Mouse (Mus musculus) MEL (cell line): Measurements from ENCODE around the gene Zg16. TPM values are rescaled to one million over a fixed set of nuclear protein-coding genes. Genes with fewer than 3 reads are reported as not detected.
A peak's percentile ranks its signal among the peaks of the same experiment; 100 is the strongest.

Experiments
- DNase-seq: peaks from one replicate; pipeline ENCODE4 v3.0.0; 2011; ENCODE audit warnings: low read depth, low spot score
- H3K27ac ChIP-seq: 2 replicates; pipeline ENCODE4 v1.5.1; 2012; ENCODE audit warnings: low read depth, mild to moderate bottlenecking, control low read depth, low read length, moderate library complexity; ENCODE audit not compliant: control insufficient read depth
- H3K27me3 ChIP-seq, 2 experiments: fragments of 150-350 bp in 1 of 2; sonication (generic) in 1 of 2; 2 replicates each; pipeline ENCODE4 v1.6.1; 2012; ENCODE audit warnings: low read length in 2 of 2, mild to moderate bottlenecking in 2 of 2, improper control_type of control experiment in 1 of 2, moderate library complexity in 1 of 2; ENCODE audit not compliant: insufficient read depth in 2 of 2, control insufficient read depth in 1 of 2
- H3K36me3 ChIP-seq, 2 experiments: 2 replicates each; pipeline ENCODE4 v1.6.1; 2012 to 2014; ENCODE audit warnings: low read length in 2 of 2, improper control_type of control experiment in 1 of 2, inconsistent platforms in 1 of 2, mild to moderate bottlenecking in 1 of 2; ENCODE audit not compliant: insufficient read depth in 2 of 2, control insufficient read depth in 1 of 2
- H3K4me1 ChIP-seq, 2 experiments: fragments of 150-350 bp in 1 of 2; sonication (generic) in 1 of 2; 2 replicates each; pipeline ENCODE4 v1.6.1; 2012; ENCODE audit warnings: low read length in 2 of 2, improper control_type of control experiment in 1 of 2, mild to moderate bottlenecking in 1 of 2; ENCODE audit not compliant: insufficient read depth in 2 of 2, control insufficient read depth in 1 of 2
- H3K4me3 ChIP-seq, 2 experiments: fragments of 150-350 bp in 1 of 2; sonication (generic) in 1 of 2; 2 replicates each; pipeline ENCODE4 v1.5.1; 2012; ENCODE audit warnings: low read depth in 2 of 2, low read length in 2 of 2, mild to moderate bottlenecking in 2 of 2, moderate library complexity in 2 of 2, control low read depth in 1 of 2, improper control_type of control experiment in 1 of 2; ENCODE audit not compliant: control insufficient read depth in 1 of 2, insufficient read depth in 1 of 2
- H3K79me2 ChIP-seq: 2 replicates; pipeline ENCODE4 v1.6.1; 2012; ENCODE audit warnings: mild to moderate bottlenecking, low read length, moderate library complexity; ENCODE audit not compliant: control insufficient read depth, poor library complexity, insufficient read depth
- H3K9ac ChIP-seq: 2 replicates; pipeline ENCODE4 v1.6.1; 2012; ENCODE audit warnings: low read depth, mild to moderate bottlenecking, control low read depth, low read length, moderate library complexity; ENCODE audit not compliant: control insufficient read depth, poor library complexity, severe bottlenecking
- H3K9me3 ChIP-seq: fragments of 150-350 bp; sonication (generic); replicated peaks from 2 replicates; pipeline ENCODE4 v1.6.1; 2012; ENCODE audit warnings: mild to moderate bottlenecking, low read length, improper control_type of control experiment, moderate library complexity; ENCODE audit not compliant: insufficient read depth
- CTCF ChIP-seq, 3 experiments: IDR thresholded peaks in 2 of 3; conservative IDR thresholded peaks in 1 of 3; 2 replicates each; pipeline ENCODE4 v1.5.1; 2011 to 2012; ENCODE audit warnings: low read length in 3 of 3, low read depth in 2 of 3, mild to moderate bottlenecking in 2 of 3, improper control_type of control experiment in 1 of 3, inconsistent platforms in 1 of 3, mixed read lengths in 1 of 3, moderate library complexity in 1 of 3; ENCODE audit not compliant: control insufficient read depth in 1 of 3, insufficient read depth in 1 of 3, poor library complexity in 1 of 3, severe bottlenecking in 1 of 3
- E2F4 ChIP-seq: IDR thresholded peaks from 2 replicates; pipeline ENCODE4 v1.6.1; 2011; ENCODE audit warnings: low read depth, low read length, improper control_type of control experiment, borderline replicate concordance
- HCFC1 ChIP-seq: IDR thresholded peaks from 2 replicates; pipeline ENCODE4 v1.6.1; 2012; ENCODE audit warnings: low read depth, mild to moderate bottlenecking, inconsistent platforms, low read length, improper control_type of control experiment, moderate library complexity
- JUND ChIP-seq: IDR thresholded peaks from 2 replicates; pipeline ENCODE4 v1.6.1; 2011; ENCODE audit warnings: low read depth, mild to moderate bottlenecking, improper control_type of control experiment, low read length
- NELFE ChIP-seq: IDR thresholded peaks from 2 replicates; pipeline ENCODE4 v1.6.1; 2011; ENCODE audit warnings: low read depth, low read length, improper control_type of control experiment
- NRF1 ChIP-seq: IDR thresholded peaks from 2 replicates; pipeline ENCODE4 v1.6.1; 2014; ENCODE audit warnings: low read depth, mild to moderate bottlenecking, inconsistent platforms, low read length, improper control_type of control experiment, moderate library complexity; ENCODE audit not compliant: poor library complexity, insufficient read depth, severe bottlenecking
- POLR2AphosphoS2 ChIP-seq: IDR thresholded peaks from 2 replicates; pipeline ENCODE4 v1.6.1; 2011; ENCODE audit warnings: low read length, improper control_type of control experiment
- POLR2AphosphoS5 ChIP-seq: IDR thresholded peaks from 2 replicates; pipeline ENCODE4 v1.6.1; 2012; ENCODE audit warnings: low read depth, borderline replicate concordance, mild to moderate bottlenecking, inconsistent platforms, low read length, moderate library complexity, mixed read lengths
- SIN3A ChIP-seq: IDR thresholded peaks from 2 replicates; pipeline ENCODE4 v1.6.1; 2012; ENCODE audit warnings: low read length, improper control_type of control experiment, inconsistent platforms
- SMC3 ChIP-seq: IDR thresholded peaks from 2 replicates; pipeline ENCODE4 v1.6.1; 2011; ENCODE audit warnings: low read depth, low read length, improper control_type of control experiment
- TCF12 ChIP-seq: IDR thresholded peaks from 2 replicates; pipeline ENCODE4 v1.6.1; 2014; ENCODE audit warnings: low read depth, mild to moderate bottlenecking, inconsistent platforms, low read length, improper control_type of control experiment, moderate library complexity
- USF1 ChIP-seq: IDR thresholded peaks from 2 replicates; pipeline ENCODE4 v1.6.1; 2014; ENCODE audit warnings: low read depth, mild to moderate bottlenecking, inconsistent platforms, low read length, improper control_type of control experiment, moderate library complexity
- ZKSCAN1 ChIP-seq: IDR thresholded peaks from 2 replicates; pipeline ENCODE4 v1.6.1; 2012; ENCODE audit warnings: low read depth, mild to moderate bottlenecking, inconsistent platforms, low read length, improper control_type of control experiment, moderate library complexity
- ZMIZ1 ChIP-seq: IDR thresholded peaks from 2 replicates; pipeline ENCODE4 v1.6.1; 2012; ENCODE audit warnings: low read depth, mild to moderate bottlenecking, inconsistent platforms, low read length, improper control_type of control experiment, moderate library complexity
- ZNF384 ChIP-seq: IDR thresholded peaks from 2 replicates; pipeline ENCODE4 v1.6.1; 2012; ENCODE audit warnings: low read depth, mild to moderate bottlenecking, inconsistent platforms, low read length, improper control_type of control experiment
- polyA plus RNA-seq, 2 experiments: library from polyadenylated mRNA; stranded (reverse) in 1 of 2; unstranded in 1 of 2; fragments of >175 nt in 1 of 2; fragments of >200 nt in 1 of 2; gene quantifications; 2 replicates each; pipeline versions ENCODE4 v1.2.1 to v1.2.4; 2012; ENCODE audit warnings: low replicate concordance in 2 of 2, low read depth in 1 of 2; ENCODE audit not compliant: insufficient read length in 2 of 2, insufficient read depth in 1 of 2, missing spikeins in 1 of 2
- total RNA-seq: library from RNA; depleted of rRNA; stranded (reverse); fragments of 300-350 nt; gene quantifications from 2 replicates; pipeline ENCODE4 v1.2.3, GENCODE M21; 2012

Zg16 gene
- total and polyA plus RNA-seq, 3 experiments = 50.4 to 89.3 TPM; not detected in 1

- peaks cover 0 to 29% of the 10 kb centered on the region in 2 experiments; a peak in 2 of 4 replicates for H3K36me3 ChIP-seq
- H3K79me2 ChIP-seq = peaks cover 36% of the 10 kb centered on the region
- no peak overlapping the region for H3K9ac ChIP-seq
- no peak for TF ChIP-seq USF1
- TF ChIP-seq E2F4 = no peak
- H3K4me1 ChIP-seq = peaks cover 7 to 31% of the 10 kb centered on the region in 2 experiments
- H3K4me3 ChIP-seq = no peak overlapping the region
- no peaks in the 10 kb centered on the region for H3K27me3 ChIP-seq
- H3K27ac ChIP-seq = no peak overlapping the region
- DNase-seq = no peak
- H3K9me3 ChIP-seq = no peaks in the 10 kb centered on the region
Measured at GRCm38 (mm10) chr7:127012845-127013244, 74.3 kb downstream of the Zg16 start.

DNA sequence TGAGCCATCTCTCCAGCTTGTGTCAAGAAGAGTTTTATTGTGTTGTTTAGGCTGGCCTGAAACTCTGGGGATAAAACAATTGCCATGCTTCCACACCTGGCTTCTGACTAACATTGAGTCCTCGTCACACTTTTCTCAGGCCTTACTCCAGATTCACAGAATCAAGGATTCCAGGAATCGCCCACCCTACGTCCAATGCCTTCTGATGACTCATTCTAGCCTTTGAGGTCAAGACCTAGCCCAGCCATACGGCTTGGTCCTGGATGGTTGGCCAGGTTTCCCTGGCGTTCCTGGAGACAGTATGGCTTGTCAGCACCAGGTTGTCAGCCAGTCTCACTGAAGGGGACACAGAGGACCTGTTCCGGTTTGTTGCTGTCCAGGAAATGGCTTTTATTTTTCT lies 74.8 kb downstream of the Zg16 start:
- H3K27me3 ChIP-seq = no peaks in the 10 kb centered on the region
- H3K27ac ChIP-seq = no peak overlapping the region
- H3K4me1 ChIP-seq = peaks cover 10 to 35% of the 10 kb centered on the region in 2 experiments
- H3K4me3 ChIP-seq = no peak overlapping the region
- DNase-seq = no peak
- no peak overlapping the region for H3K9ac ChIP-seq
- H3K79me2 ChIP-seq = peaks cover 36% of the 10 kb centered on the region
- TF ChIP-seq ZNF384 (no peak), JUND (no peak), CTCF (IDR thresholded peaks at IDR 0.05 in 2 of 3, conservative IDR thresholded peaks at IDR 0.05 in 1 of 3; ENCODE audit: control insufficient read depth in 1 of 3, insufficient read depth in 1 of 3, low read depth in 2 of 3, low read length in 3 of 3, poor library complexity in 1 of 3, severe bottlenecking in 1 of 3) (no peak), POLR2AphosphoS2 (no peak), ZKSCAN1 (no peak), POLR2AphosphoS5 (no peak)
- TF ChIP-seq, all 39 proteins: peak for 0
- peaks cover 0 to 29% of the 10 kb centered on the region in 2 experiments; a peak in 2 of 4 replicates for H3K36me3 ChIP-seq
- no peaks in the 10 kb centered on the region for H3K9me3 ChIP-seq

- Histone ChIP-seq H3K4me3 (no peak overlapping the region), H3K79me2 (peaks cover 32% of the 10 kb centered on the region), H3K27ac (no peak overlapping the region), H3K27me3 (no peaks in the 10 kb centered on the region), H3K4me1 (peaks cover 10 to 36% of the 10 kb centered on the region in 2 experiments), H3K36me3 (peaks cover 0 to 29% of the 10 kb centered on the region in 2 experiments; a peak in 2 of 4 replicates), H3K9ac (no peak overlapping the region), H3K9me3 (no peaks in the 10 kb centered on the region)
- TF ChIP-seq CTCF (IDR thresholded peaks at IDR 0.05 in 2 of 3, conservative IDR thresholded peaks at IDR 0.05 in 1 of 3; ENCODE audit: control insufficient read depth in 1 of 3, insufficient read depth in 1 of 3, low read depth in 2 of 3, low read length in 3 of 3, poor library complexity in 1 of 3, severe bottlenecking in 1 of 3) = peak in 1 of 3 experiments; percentile 11; a peak in 1 of 6 replicates
- no peak for TF ChIP-seq NRF1
- TF ChIP-seq TCF12 = no peak
- 0 out of 2 replicates have a peak, but pooled peaks have one; percentile 25 for TF ChIP-seq NELFE
- no peak for TF ChIP-seq HCFC1
- peak; percentile 25; the same call in 1 of the 2 replicates for TF ChIP-seq SMC3
- TF ChIP-seq ZMIZ1 = 0 out of 2 replicates have a peak, but pooled peaks have one; percentile 32
- no peak for TF ChIP-seq SIN3A
- DNase-seq = peak; percentile 41
Measured at GRCm38 (mm10) chr7:127011717-127012116, 75.4 kb downstream of the Zg16 start.
